Mouse (Mus musculus): ENCODE results near the gene Mus81. TPM values are rescaled to one million over a fixed set of nuclear protein-coding genes. Genes with fewer than 3 reads are reported as not detected.

The Mus81 gene
- total RNA-seq, 2 experiments from 2014 or later = 11.6 to 28.8 TPM

- peak; percentile 66 for ATAC-seq (replicated peaks; ENCODE audit: poor library complexity)
These were observed 39.6 kb downstream of the Mus81 start for GRCm38 (mm10) chr19:5448354-5449150.

GRCm38 (mm10) chr19:5447515-5448353 is 40.5 kb downstream of the Mus81 start, which contains the start of gene Fosl1:
Gene Fosl1, plus strand, starts transcription at chr19:5447547.
- peak; percentile 75 for ATAC-seq (replicated peaks; ENCODE audit: poor library complexity)

GRCm38 (mm10) chr19:5445747-5446146 is 42.5 kb downstream of the Mus81 start:
- ATAC-seq (replicated peaks; ENCODE audit: poor library complexity) = no peak

DNA sequence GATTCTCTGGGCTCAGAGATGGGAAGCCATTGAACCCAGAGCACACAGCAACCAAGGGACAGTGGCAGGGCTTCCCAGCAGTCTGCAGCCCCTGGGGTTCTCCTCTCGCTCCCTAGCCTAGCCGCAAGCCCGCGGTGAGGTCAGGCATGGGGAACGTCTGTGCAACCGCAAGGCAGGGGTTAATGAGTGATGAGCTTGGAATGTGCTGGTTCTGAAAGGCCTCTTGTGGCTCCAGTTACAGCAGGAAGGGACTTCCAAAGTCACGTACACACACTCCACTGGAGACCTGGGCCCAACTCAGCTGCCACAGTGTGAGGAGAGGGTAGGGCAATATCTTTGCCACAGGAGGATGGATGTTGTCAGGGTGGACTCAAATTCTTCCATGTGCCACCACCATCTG is 43.2 kb downstream of the Mus81 start:
- no peak for ATAC-seq (replicated peaks; ENCODE audit: poor library complexity)

DNA sequence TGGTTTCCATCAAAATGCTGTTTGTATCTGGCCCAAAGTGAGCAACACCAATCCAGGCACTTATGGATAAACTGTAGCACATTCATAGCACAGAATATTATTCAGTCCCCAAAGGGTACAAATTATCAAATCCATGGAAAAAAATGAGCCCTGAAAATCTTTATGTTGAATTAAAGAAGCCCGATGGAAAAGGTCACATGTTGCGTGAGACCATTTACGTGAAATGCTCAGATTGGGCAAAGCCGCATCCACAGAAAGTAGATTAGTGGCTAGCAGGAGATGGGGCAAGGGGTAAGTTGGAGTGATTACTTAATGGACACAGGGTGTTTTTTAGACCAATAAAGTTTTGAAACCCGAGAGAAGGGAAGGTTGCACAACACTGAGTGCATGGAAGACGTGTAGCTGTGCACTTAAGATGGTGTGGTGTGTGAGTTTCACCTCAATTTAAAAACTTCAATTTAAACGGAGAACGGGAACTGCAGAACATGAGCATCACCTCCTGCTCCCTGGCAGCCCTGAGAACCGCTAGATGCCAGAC is 43.8 kb downstream of the Mus81 start:
- peak; percentile 57 for ATAC-seq (replicated peaks; ENCODE audit: poor library complexity)

GRCm38 (mm10) chr19:5433951-5434350 is 54.3 kb downstream of the Mus81 start:
- ATAC-seq (replicated peaks; ENCODE audit: poor library complexity) = no peak

GRCm38 (mm10) chr19:5432992-5433852 is 55.0 kb downstream of the Mus81 start:
- peak; percentile 65 for ATAC-seq (replicated peaks; ENCODE audit: poor library complexity)

Other genes with a start within 250 kb of the Mus81 start
- 14.8 and 16.2 TPM in 2 replicates for gene Pacs1, start 215.3 kb downstream of the Mus81 start, total RNA-seq (2015)
- gene Pacs1, start 215.3 kb downstream of the Mus81 start, total RNA-seq (2017) = 5.1 and 7.1 TPM in 2 replicates
- 119 and 147 TPM in 2 replicates for gene Sf3b2, start 192.9 kb downstream of the Mus81 start, total RNA-seq (2015)
- 239 and 261 TPM in 2 replicates for gene Sf3b2, start 192.9 kb downstream of the Mus81 start, total RNA-seq (2017)
- gene Gal3st3, start 190.1 kb downstream of the Mus81 start, total RNA-seq (2015) = not detected in 2 replicates
- not detected in 2 replicates for gene Gal3st3, start 190.1 kb downstream of the Mus81 start, total RNA-seq (2017)
- gene Catsper1, start 152.7 kb downstream of the Mus81 start, total RNA-seq (2015) = not detected in 2 replicates
- gene Catsper1, start 152.7 kb downstream of the Mus81 start, total RNA-seq (2017) = not detected in 2 replicates
- not detected in 2 replicates for gene Cst6, start 138.8 kb downstream of the Mus81 start, total RNA-seq (2015)
- not detected in 2 replicates for gene Cst6, start 138.8 kb downstream of the Mus81 start, total RNA-seq (2017)
- 48.9 and 54.7 TPM in 2 replicates for gene Eif1ad, start 121.7 kb downstream of the Mus81 start, total RNA-seq (2015)
- gene Eif1ad, start 121.7 kb downstream of the Mus81 start, total RNA-seq (2017) = 67.8 and 86.2 TPM in 2 replicates
- gene Banf1, start 121.2 kb downstream of the Mus81 start, total RNA-seq (2015) = 499 and 504 TPM in 2 replicates
- 66.7 and 68.5 TPM in 2 replicates for gene Banf1, start 121.2 kb downstream of the Mus81 start, total RNA-seq (2017)
- 65.3 and 65.9 TPM in 2 replicates for gene Sart1, start 99.7 kb downstream of the Mus81 start, total RNA-seq (2015)
- gene Sart1, start 99.7 kb downstream of the Mus81 start, total RNA-seq (2017) = 83.8 and 105 TPM in 2 replicates
- not detected in 2 replicates for gene Tsga10ip, start 85.9 kb downstream of the Mus81 start, total RNA-seq (2015)
- 0.34 TPM in 1 of 2 replicates, not detected in the other for gene Tsga10ip, start 85.9 kb downstream of the Mus81 start, total RNA-seq (2017)
- gene Drap1, start 63.4 kb downstream of the Mus81 start, total RNA-seq (2015) = 120 and 142 TPM in 2 replicates
- gene Drap1, start 63.4 kb downstream of the Mus81 start, total RNA-seq (2017) = 105 and 109 TPM in 2 replicates
- 18.4 and 18.6 TPM in 2 replicates for gene AI837181, start 63.3 kb downstream of the Mus81 start, total RNA-seq (2015)
- gene AI837181, start 63.3 kb downstream of the Mus81 start, total RNA-seq (2017) = 8.6 and 11.9 TPM in 2 replicates
- gene Fosl1, start 40.9 kb downstream of the Mus81 start, total RNA-seq (2015) = 0.47 and 0.98 TPM in 2 replicates
- 1.2 TPM in 1 of 2 replicates, not detected in the other for gene Fosl1, start 40.9 kb downstream of the Mus81 start, total RNA-seq (2017)
- gene Ccdc85b, start 30.5 kb downstream of the Mus81 start, total RNA-seq (2015) = 0.99 and 1.2 TPM in 2 replicates
- 2.5 and 3.0 TPM in 2 replicates for gene Ccdc85b, start 30.5 kb downstream of the Mus81 start, total RNA-seq (2017)
- gene Fibp, start 27.8 kb downstream of the Mus81 start, total RNA-seq (2015) = 50.2 and 73.5 TPM in 2 replicates
- gene Fibp, start 27.8 kb downstream of the Mus81 start, total RNA-seq (2017) = 107 and 197 TPM in 2 replicates
- gene Ctsw, start 19.9 kb downstream of the Mus81 start, total RNA-seq (2015) = 0.47 and 0.83 TPM in 2 replicates
- gene Ctsw, start 19.9 kb downstream of the Mus81 start, total RNA-seq (2017) = 0.44 and 0.79 TPM in 2 replicates
- gene Efemp2, start 14.4 kb downstream of the Mus81 start, total RNA-seq (2015) = 0.54 TPM in 1 of 2 replicates, not detected in the other
- not detected in 2 replicates for gene Efemp2, start 14.4 kb downstream of the Mus81 start, total RNA-seq (2017)
- gene Cfl1, start 2.1 kb upstream of the Mus81 start, total RNA-seq (2015) = 1,737 and 1,793 TPM in 2 replicates
- 1,233 and 1,355 TPM in 2 replicates for gene Cfl1, start 2.1 kb upstream of the Mus81 start, total RNA-seq (2017)
- 0.66 and 1.7 TPM in 2 replicates for gene 1700020D05Rik, start 15.4 kb upstream of the Mus81 start, total RNA-seq (2015)
- gene 1700020D05Rik, start 15.4 kb upstream of the Mus81 start, total RNA-seq (2017) = 1.5 TPM in 1 of 2 replicates, not detected in the other
- gene Snx32, start 22.1 kb upstream of the Mus81 start, total RNA-seq (2015) = 0.73 and 2.8 TPM in 2 replicates
- gene Snx32, start 22.1 kb upstream of the Mus81 start, total RNA-seq (2017) = 1.7 and 1.9 TPM in 2 replicates
- gene Ovol1, start 72.2 kb upstream of the Mus81 start, total RNA-seq (2015) = not detected in 2 replicates
- gene Ovol1, start 72.2 kb upstream of the Mus81 start, total RNA-seq (2017) = not detected in 2 replicates
- gene Ap5b1, start 79.6 kb upstream of the Mus81 start, total RNA-seq (2015) = 8.9 and 10.5 TPM in 2 replicates
- 7.4 and 9.6 TPM in 2 replicates for gene Ap5b1, start 79.6 kb upstream of the Mus81 start, total RNA-seq (2017)
- 80.3 and 150 TPM in 2 replicates for gene Rnaseh2c, start 113.5 kb upstream of the Mus81 start, total RNA-seq (2015)
- 83.2 and 112 TPM in 2 replicates for gene Rnaseh2c, start 113.5 kb upstream of the Mus81 start, total RNA-seq (2017)
- 35.1 and 40.2 TPM in 2 replicates for gene Kat5, start 121.8 kb upstream of the Mus81 start, total RNA-seq (2015)
- gene Kat5, start 121.8 kb upstream of the Mus81 start, total RNA-seq (2017) = 51.8 and 60.1 TPM in 2 replicates
- gene Rela, start 149.1 kb upstream of the Mus81 start, total RNA-seq (2015) = 37.2 and 40.0 TPM in 2 replicates
- gene Rela, start 149.1 kb upstream of the Mus81 start, total RNA-seq (2017) = 36.4 and 43.2 TPM in 2 replicates
- gene Sipa1, start 175.3 kb upstream of the Mus81 start, total RNA-seq (2015) = 16.4 and 24.2 TPM in 2 replicates
- 19.2 and 24.0 TPM in 2 replicates for gene Sipa1, start 175.3 kb upstream of the Mus81 start, total RNA-seq (2017)
- gene Map3k11, start 200.3 kb upstream of the Mus81 start, total RNA-seq (2015) = 13.0 and 16.1 TPM in 2 replicates
- gene Map3k11, start 200.3 kb upstream of the Mus81 start, total RNA-seq (2017) = 19.2 and 22.9 TPM in 2 replicates
- gene Pcnx3, start 200.5 kb upstream of the Mus81 start, total RNA-seq (2015) = 21.6 and 24.5 TPM in 2 replicates
- gene Pcnx3, start 200.5 kb upstream of the Mus81 start, total RNA-seq (2017) = 15.6 and 15.7 TPM in 2 replicates
- not detected in 2 replicates for gene Kcnk7, start 216.0 kb upstream of the Mus81 start, total RNA-seq (2015)
- 0.14 TPM in 1 of 2 replicates, not detected in the other for gene Kcnk7, start 216.0 kb upstream of the Mus81 start, total RNA-seq (2017)
- 7.9 and 8.1 TPM in 2 replicates for gene Ehbp1l1, start 237.9 kb upstream of the Mus81 start, total RNA-seq (2015)
- 27.2 and 30.3 TPM in 2 replicates for gene Ehbp1l1, start 237.9 kb upstream of the Mus81 start, total RNA-seq (2017)
- gene Fam89b, start 241.3 kb upstream of the Mus81 start, total RNA-seq (2015) = 40.5 and 42.3 TPM in 2 replicates
- gene Fam89b, start 241.3 kb upstream of the Mus81 start, total RNA-seq (2017) = 20.3 and 22.9 TPM in 2 replicates

Data from megakaryocyte progenitor cell, adult 5-6 weeks (primary cell).